Mouse (Mus musculus): ENCODE data around the gene Slc2a3.

- TF ChIP-seq CTCF (IDR thresholded peaks at IDR 0.05; ENCODE audit: extremely low read depth, insufficient read length, insufficient replicate concordance, low read depth, low read length), result no peak
- TF ChIP-seq POLR2A (IDR thresholded peaks at IDR 0.05; ENCODE audit: low read depth, low read length), result no peak
These were observed 111.9 kb downstream of the Slc2a3 start for GRCm38 (mm10) chr6:122689411-122690055.

All from small intestine, adult 2 months (tissue).